Mouse (Mus musculus) cerebellum, postnatal 25 days (tissue): ENCODE results near the gene Apoc2.

Experiments used
- DNase-seq, 2 experiments: peaks; one replicate each; pipeline ENCODE4 v3.0.0; 2021; ENCODE audit warnings: mixed read lengths in 2 of 2

The Apoc2 gene

DNA sequence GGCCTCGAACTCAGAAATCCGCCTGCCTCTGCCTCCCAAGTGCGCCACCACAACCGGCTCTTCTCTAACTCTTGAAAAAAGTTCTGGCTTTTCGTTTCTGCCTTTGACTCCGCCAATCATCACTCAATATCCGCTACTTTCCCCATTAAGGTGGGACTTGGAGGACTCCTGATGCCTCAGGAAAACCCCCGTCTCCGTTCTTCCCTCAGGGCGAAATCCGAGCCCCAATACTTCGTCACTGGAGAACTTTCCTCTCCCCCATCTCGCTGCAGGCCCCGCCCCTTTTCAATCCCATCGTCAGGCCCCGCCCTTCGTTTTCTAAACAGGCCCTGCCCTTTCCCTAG, 49.6 kb downstream of the Apoc2 start:
- no peak for DNase-seq

- DNase-seq = no peak
Observed at GRCm38 (mm10) chr7:19627721-19628120, 50.0 kb downstream of the Apoc2 start.

GRCm38 (mm10) chr7:19623433-19623832, 54.3 kb downstream of the Apoc2 start:
- no peak for DNase-seq

GRCm38 (mm10) chr7:19622241-19622640, 55.5 kb downstream of the Apoc2 start:
- DNase-seq = no peak
